Mouse (Mus musculus) gastrocnemius, postnatal 25 days (tissue): Measurements from ENCODE around the gene Gpm6b. TPM values are rescaled to one million over a fixed set of nuclear protein-coding genes. Genes with fewer than 3 reads are reported as not detected.

Experiments
- DNase-seq: peaks from one replicate; pipeline ENCODE4 v3.0.0; 2022
- total RNA-seq, 2 experiments: library from RNA; stranded (reverse); gene quantifications; 1 replicate in 1 of 2; 2 replicates in 1 of 2; pipeline ENCODE4 v1.2.3; 2021

Gpm6b gene
- total RNA-seq, 2 experiments from 2014 or later, result 5.1 to 5.9 TPM

DNA sequence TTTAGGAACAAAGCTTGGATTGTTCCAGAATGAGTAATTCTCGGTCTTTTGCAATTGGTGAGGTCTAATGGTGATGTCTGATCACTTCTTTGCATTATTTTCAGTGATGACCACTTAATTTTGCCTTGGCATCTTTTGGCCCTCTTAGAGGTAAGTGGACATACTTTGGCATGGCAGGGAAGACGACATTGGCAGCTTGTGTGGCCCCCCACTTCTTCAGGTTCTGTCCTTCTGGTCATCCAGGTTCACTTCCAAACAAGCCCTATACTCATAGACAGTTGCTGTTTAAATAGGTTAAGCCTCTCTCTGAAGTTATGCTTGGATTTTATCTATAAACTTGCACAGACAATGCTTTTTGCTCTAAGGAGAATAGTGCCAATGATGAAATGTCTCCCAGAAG, 120.2 kb downstream of the Gpm6b start:
- DNase-seq, result no peak

DNA sequence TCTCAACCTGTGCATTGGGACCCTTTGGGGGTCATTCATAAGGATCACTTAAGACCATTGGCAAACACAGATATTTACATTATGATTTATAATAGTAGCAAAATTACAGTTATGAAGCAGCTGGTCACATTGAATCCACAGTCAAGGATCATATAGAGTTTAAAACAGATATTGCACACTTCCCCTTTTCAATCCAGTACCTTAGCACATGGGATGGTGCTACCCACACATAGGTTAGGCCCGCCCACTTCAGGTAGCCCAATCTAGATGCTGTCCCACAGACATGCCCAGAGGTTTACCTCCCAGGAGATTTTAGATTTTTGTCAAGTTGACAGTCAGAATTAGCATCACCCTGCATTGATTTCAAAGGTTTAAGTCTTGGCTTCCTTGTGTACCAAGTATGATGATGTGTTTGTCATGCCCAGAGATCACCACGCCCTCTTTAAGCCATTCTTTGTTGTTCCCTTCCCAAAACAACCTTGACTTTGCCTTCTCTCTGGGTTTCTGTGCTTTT, 121.3 kb downstream of the Gpm6b start:
- DNase-seq, result no peak

DNA sequence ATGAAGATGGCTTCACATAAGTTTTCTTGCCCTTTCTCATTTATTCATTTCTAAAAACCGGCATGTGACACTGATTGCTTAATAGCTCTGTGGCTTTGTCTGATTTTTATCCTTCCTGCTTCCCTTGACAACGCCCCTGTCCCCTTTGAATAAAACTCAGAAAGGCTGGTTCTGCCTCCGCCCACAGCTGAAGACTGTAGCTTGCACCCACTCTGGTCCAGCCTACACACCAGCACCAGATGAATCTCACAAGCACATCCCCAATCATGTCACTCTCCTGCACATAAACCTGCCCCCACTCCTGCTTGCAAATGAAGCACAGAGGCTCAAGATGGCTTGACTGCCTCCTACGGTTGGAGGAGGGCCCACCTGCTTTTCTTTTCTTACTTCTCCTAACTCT, 121.7 kb downstream of the Gpm6b start:
- no peak for DNase-seq

DNA sequence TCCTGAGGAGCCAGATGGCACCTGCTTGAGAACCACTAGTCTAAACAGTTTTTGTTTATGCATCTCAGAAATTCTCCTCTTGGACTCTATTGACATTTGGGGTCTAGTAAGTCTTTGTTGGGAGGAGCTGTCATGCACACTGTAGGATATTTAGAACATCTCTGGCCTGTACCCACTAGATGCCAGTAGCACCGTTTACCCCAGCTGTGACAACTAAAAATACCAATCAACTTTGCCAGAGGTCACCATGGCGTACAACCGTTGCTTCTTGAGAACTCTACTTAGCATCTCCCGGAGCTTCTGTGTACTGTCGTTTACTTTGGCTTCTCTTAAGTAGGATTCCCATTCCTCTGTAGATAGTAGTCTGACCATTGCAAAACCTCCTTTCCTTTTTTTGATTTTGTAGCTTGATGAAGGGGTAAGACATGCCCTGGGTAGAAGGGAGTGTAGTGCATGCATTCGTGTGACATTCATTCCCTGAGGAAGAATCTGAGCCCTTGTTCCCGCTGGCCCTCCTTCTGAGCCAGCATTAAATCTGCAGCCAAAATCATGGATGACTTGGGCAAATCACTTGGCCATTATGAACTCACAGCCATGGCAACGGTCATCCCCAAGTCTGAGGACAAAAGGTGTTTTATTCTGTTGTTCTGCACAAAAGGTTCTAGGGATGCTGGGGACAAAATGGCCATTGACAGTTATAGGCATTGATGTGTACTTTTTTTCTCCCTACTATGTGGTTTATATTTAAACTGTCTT, 126.9 kb downstream of the Gpm6b start:
- DNase-seq, result no peak

DNA sequence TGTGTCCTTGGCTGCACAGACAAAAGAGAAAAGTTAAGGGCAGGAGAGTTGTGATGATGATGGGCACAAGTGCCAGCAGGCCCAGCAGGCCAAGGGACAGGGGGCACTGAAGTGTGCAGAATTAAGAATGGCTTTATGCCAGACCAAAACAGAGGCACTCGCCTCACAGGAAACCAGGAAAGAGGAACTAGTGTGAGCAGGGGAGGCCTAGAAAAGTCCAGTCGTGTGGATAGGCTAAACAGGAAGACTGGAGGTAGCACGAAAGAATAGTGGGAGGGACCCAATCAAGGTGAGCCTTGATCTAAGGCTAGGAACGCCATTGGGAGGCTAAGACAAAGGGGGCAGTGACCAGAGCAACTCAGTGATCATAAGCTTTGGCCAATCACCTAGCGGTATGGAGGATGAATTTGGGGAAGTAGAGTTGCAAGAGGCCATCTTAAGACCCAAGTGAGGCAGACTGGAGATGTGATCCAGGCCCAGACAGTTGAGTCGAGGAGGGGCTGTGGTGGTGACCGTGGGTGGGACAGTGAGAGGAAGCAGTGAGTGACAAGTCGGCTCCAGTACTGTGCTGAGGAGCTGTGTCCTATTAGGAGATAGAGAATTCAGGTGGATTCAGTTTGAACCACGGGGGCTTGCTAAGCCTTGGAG, 138.1 kb downstream of the Gpm6b start:
- no peak for DNase-seq

DNA sequence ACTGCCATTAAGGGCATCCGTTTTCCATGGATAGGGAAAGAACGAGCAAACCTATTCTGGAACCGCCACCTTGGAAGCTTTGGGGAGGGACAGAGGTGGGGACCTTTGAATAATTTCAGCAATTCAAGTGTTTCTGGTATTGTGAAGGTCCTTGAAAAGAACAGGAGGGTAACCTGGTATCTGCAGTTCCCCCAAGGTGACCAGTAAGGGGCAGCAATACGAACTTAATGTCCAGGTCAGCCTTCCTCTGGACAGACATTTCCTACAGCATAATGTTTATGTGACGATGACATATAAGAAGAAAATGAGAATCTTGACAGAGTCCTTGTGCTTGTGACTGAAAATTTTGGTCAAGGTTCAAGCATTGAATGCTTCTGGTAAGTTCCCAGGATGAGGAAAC, 139.9 kb downstream of the Gpm6b start:
- no peak for DNase-seq

DNA sequence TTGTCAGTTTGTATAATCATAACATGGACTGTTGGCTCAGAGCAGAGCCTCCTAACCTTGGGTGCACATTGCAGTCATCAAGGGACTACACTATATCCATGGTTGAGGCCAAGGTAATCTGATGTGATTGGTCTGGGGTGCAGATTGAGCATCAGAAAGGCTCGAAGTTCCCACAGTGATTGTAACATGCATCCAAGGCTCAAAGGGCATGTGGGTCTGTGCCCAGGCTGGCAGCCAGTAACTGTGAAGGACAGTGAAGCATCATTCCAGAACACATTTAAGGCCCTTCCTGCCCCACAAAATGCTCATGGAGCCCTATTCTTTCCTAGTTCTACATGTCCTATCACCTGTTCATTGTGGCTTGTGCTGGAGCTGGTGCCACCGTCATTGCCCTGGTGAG, 144.9 kb downstream of the Gpm6b start:
- DNase-seq, result no peak

DNA sequence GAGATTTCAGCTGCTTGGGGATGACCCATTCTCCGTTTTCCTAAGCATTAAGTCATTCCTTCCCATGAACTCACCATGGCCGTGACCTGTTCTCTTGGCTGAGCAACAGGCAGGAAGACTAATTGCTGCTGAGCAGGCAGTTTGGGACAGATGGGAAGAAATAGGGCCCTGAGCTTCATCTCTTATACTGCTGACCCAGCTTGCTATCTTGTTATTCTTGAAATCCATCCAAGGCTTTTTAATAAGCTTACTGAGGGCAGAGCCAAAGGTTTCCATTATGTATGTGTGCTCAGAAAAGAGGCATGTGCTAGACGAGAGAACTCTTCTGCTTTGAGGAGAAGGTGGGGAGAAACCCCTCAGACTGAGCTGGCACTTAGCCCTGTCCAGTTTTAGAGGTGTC, 146.2 kb downstream of the Gpm6b start:
- DNase-seq, result peak; percentile 20

DNA sequence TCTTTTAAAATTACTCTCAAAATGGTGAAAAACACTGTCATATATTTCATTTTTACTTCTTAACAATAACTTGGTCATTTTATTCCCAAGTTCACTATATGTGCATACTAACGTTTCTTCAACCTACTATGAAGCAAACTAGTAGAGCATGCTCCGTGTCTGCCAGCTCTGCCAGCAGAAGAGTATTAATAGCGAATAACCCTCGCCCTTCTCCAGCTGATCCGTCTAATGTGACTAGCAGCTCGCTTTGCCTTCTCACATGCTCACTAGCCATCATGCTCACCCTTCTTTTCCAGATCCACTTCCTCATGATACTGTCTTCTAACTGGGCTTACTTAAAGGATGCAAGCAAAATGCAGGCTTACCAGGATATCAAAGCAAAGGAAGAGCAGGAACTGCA, 147.9 kb downstream of the Gpm6b start:
- DNase-seq, result peak; percentile 16

DNA sequence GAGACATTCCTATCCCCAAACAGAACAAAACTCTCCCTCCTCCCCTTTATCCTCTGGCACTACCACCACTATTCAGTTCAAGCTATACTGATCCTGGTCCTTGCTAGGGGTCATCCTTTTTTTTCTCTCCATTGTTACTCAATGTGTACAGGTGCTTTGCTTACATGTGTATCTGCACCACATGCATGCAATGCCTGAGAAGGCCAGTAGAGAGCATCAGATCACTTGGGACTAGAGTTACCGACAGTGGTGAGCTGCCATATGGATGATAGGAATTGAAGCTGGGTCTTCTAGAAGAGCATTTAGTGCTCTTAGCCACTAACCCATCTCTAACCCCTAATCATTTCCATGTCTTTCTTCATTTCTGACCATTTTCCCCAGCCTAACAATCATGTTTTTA, 155.0 kb downstream of the Gpm6b start:
- DNase-seq, result no peak

DNA sequence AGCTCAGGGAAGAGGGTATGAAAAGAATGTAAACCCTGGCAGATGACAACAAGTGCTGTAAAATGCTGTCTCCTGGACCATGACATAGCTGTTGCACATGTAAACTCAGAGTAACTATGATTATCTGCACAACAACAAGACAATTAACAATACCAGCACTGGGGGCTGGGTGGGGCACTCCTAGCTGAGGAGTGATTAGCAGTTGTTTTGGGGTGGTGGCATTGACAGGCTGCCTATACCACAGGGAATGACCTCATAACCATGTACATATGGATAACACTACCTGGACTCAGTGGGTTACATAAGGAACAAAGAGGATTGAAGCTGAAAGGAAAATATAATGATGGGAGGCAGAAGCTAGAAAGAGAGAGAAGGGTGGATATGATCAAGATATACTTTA, 169.2 kb downstream of the Gpm6b start:
- no peak for DNase-seq

DNA sequence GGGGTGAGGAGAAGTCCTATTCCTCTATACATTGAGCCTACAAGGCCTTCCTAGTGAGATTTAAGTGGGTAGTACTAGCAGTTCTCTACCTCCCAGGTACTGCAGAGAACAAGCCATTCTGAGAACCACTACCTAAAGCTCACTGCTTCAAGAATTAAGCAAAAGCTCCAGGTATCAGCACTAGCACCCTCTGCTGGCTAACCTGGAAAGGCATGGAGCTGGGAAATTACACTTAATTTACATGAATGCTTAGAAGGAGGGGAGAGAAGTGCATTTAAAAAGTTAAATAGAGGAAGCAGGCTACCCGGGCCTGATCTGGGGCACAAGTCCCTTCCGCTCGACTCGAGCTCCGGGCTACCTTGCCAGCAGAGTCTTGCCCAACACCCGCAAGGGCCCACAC, 177.5 kb downstream of the Gpm6b start:
- no peak for DNase-seq

DNA sequence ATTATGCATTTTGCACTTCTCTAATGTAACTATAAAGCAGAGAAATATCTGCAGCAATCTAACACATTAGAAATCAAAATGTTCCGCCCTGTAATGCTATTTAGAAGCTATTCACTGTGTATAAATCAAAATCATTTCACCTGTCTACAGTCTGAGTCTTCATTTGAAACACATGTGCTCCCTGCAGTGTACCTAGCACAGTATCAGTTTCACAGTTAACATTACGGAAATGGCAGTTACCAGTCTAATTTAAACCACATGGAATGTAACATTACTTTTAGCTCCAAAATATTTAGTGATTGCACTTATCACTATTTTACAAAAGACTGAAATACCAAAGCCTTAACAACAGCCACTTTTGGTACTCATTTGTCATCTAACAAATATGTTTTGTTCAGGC, 196.1 kb downstream of the Gpm6b start:
- DNase-seq, result no peak

Other genes with a start within 250 kb of the Gpm6b start
- 1 to 10 TPM in 1 of 2 experiments, under 1 TPM in 1; 0.87 to 1.3 TPM for gene Gemin8, start 68.5 kb upstream of the Gpm6b start, total RNA-seq
- gene Trappc2, start 201.7 kb downstream of the Gpm6b start, total RNA-seq, result 10 to 100 TPM; 13.7 to 18.0 TPM
- 1 to 10 TPM; 4.1 to 4.8 TPM for gene Ofd1, start 201.8 kb downstream of the Gpm6b start, total RNA-seq
- 10 to 100 TPM; 14.3 to 14.6 TPM for gene Rab9, start 241.0 kb downstream of the Gpm6b start, total RNA-seq